Comparison of ENCODE assay signal across 15 mouse cellular contexts in genomic region chr16:77292317-77292771, GRCm38 (mm10).
DNase-seq lines count a peak whose midpoint lies in the region; ATAC-seq and TF ChIP-seq lines count a peak whose summit lies in the region.
"Had no signal": no experiment of that assay in that cellular context is flagged by ENCODE, and none has a peak within 500 bp of the region (broad histone marks: within the 10 kb centered on the region; RNA-seq: fewer than 3 reads in every experiment).

No protein-coding gene starts in this region.

- no peak overlapping the region for H3K4me3 ChIP-seq in forebrain, embryonic 15.5 days
- H3K4me3 ChIP-seq in midbrain, postnatal 0 days (ENCODE audit: low read depth, low read length) = no peak overlapping the region
- H3K4me3 ChIP-seq: gastrocnemius, adult 2 months had no signal

- peak; percentile 14 to 59 for DNase-seq in layer of hippocampus, adult 18-20 months (ENCODE audit: low spot score in 2 of 2)
- DNase-seq in layer of hippocampus, adult 9-10 months (ENCODE audit: low spot score) = no peak
- DNase-seq in brain, embryonic 14.5 days (ENCODE audit: low read depth) = peak; percentile 94
- DNase-seq in midbrain, postnatal 0 days (ENCODE audit: low spot score) = no peak
- DNase-seq in embryo, embryonic 9.5 days (ENCODE audit: extremely low spot score) = no peak
- no peak for DNase-seq in cerebellum, postnatal 14 days
- no peak for DNase-seq in kidney, postnatal 36 days
- DNase-seq: adrenal gland, postnatal 14 days; B cell, adult 2 months; gastrocnemius, adult 2 months; heart, postnatal 36 days; kidney, adult 11 months; kidney, postnatal 4 days; liver, postnatal 0 days had no signal

- H3K36me3 ChIP-seq in forebrain, embryonic 15.5 days = no peaks in the 10 kb centered on the region
- H3K36me3 ChIP-seq in midbrain, postnatal 0 days (ENCODE audit: insufficient read depth, low read length) = no peaks in the 10 kb centered on the region

- H3K9ac ChIP-seq in forebrain, embryonic 15.5 days (replicated peaks) = peak overlapping the region; percentile 22
- no peak overlapping the region; the same call in 1 of the 2 replicates for H3K9ac ChIP-seq in midbrain, postnatal 0 days (replicated peaks; ENCODE audit: low read length, poor library complexity, severe bottlenecking)
- H3K9ac ChIP-seq: liver, postnatal 0 days had no signal

- peak; percentile 83 for ATAC-seq in forebrain, embryonic 15.5 days (replicated peaks)
- ATAC-seq in midbrain, postnatal 0 days (ENCODE audit: low FRiP score) = no peak
- ATAC-seq: liver, postnatal 0 days had no signal

- H3K27ac ChIP-seq in forebrain, embryonic 15.5 days (replicated peaks) = peak overlapping the region; percentile 74
- H3K27ac ChIP-seq in midbrain, postnatal 0 days (ENCODE audit: low read depth, low read length) = peak overlapping the region; percentile 59
- H3K27ac ChIP-seq: gastrocnemius, adult 2 months had no signal

- no peaks in the 10 kb centered on the region for H3K9me3 ChIP-seq in forebrain, embryonic 15.5 days
- no peaks in the 10 kb centered on the region for H3K9me3 ChIP-seq in midbrain, postnatal 0 days (ENCODE audit: low read length)

- no peak for TF ChIP-seq POLR2A in brain, embryonic 14.5 days (IDR thresholded peaks at IDR 0.05; ENCODE audit: borderline replicate concordance, extremely low read depth, insufficient read depth, insufficient read length, poor library complexity, severe bottlenecking)

- no peaks in the 10 kb centered on the region for H3K27me3 ChIP-seq in forebrain, embryonic 15.5 days
- no peaks in the 10 kb centered on the region for H3K27me3 ChIP-seq in midbrain, postnatal 0 days (ENCODE audit: insufficient read depth, low read length)

- no peak for TF ChIP-seq CTCF in brain, embryonic 14.5 days (IDR thresholded peaks at IDR 0.05; ENCODE audit: borderline replicate concordance, extremely low read depth, insufficient read depth, insufficient read length)
- TF ChIP-seq CTCF in midbrain, postnatal 0 days (IDR thresholded peaks at IDR 0.05) = no peak

- H3K4me2 ChIP-seq in forebrain, embryonic 15.5 days (replicated peaks) = peak overlapping the region; percentile 36
- H3K4me2 ChIP-seq in midbrain, postnatal 0 days (ENCODE audit: low read depth, low read length, poor library complexity, severe bottlenecking) = no peak overlapping the region

- H3K4me1 ChIP-seq in forebrain, embryonic 15.5 days = peaks cover 23% of the 10 kb centered on the region
- no peaks in the 10 kb centered on the region for H3K4me1 ChIP-seq in midbrain, postnatal 0 days (ENCODE audit: insufficient read depth, low read length)

- WGBS in forebrain, embryonic 15.5 days = 18% methylated on average over 2 of the region's 2 CpGs
- WGBS in midbrain, postnatal 0 days = 71% methylated on average over 2 of the region's 2 CpGs

Comparison
In these comparisons a context has a peak if more than half of its experiments do, and no peak if none do; other contexts are left out.
1. DNase-seq: peak in layer of hippocampus, adult 18-20 months (2 of 2) and brain, embryonic 14.5 days (single experiment); none in layer of hippocampus, adult 9-10 months (single experiment), midbrain, postnatal 0 days (single experiment), embryo, embryonic 9.5 days (single experiment), cerebellum, postnatal 14 days (0 of 2) and kidney, postnatal 36 days (0 of 2).